Mouse (Mus musculus) small intestine, adult 2 months (tissue): ENCODE measurements around the gene Lyplal1. TPM values are rescaled to one million over a fixed set of nuclear protein-coding genes. Genes with fewer than 3 reads are reported as not detected.

Experiments
- H3K27ac ChIP-seq: fragments of 200-500 bp; 2 replicates; pipeline ENCODE4 v1.5.1; 2012; ENCODE audit warnings: low read depth, low read length, control low read depth, inconsistent platforms; ENCODE audit not compliant: insufficient read depth
- H3K27me3 ChIP-seq: fragments of 200-500 bp; 2 replicates; pipeline ENCODE4 v1.6.1; 2012; ENCODE audit warnings: mild to moderate bottlenecking, moderate library complexity, low read length, inconsistent platforms; ENCODE audit not compliant: control insufficient read depth, insufficient read depth
- H3K36me3 ChIP-seq: fragments of 200-500 bp; 2 replicates; pipeline ENCODE4 v1.6.1; 2012; ENCODE audit warnings: mild to moderate bottlenecking, low read length, control low read depth, inconsistent platforms; ENCODE audit not compliant: control insufficient read depth, insufficient read depth
- H3K4me1 ChIP-seq: fragments of 200-500 bp; 2 replicates; pipeline ENCODE4 v1.6.1; 2012; ENCODE audit warnings: low read length, inconsistent platforms, mixed read lengths; ENCODE audit not compliant: control insufficient read depth, insufficient read depth, insufficient read length
- H3K4me3 ChIP-seq: fragments of 200-500 bp; 2 replicates; pipeline ENCODE4 v1.5.1; 2012; ENCODE audit warnings: low read depth, mild to moderate bottlenecking, control low read depth, inconsistent platforms, low read length, moderate library complexity
- CTCF ChIP-seq: fragments of 200-500 bp; IDR thresholded peaks from 2 replicates; pipeline ENCODE4 v1.5.1; 2012; ENCODE audit warnings: low read depth, mild to moderate bottlenecking, control low read depth, inconsistent platforms, low read length, moderate library complexity, mixed read lengths; ENCODE audit not compliant: insufficient replicate concordance, insufficient read length; ENCODE audit errors: extremely low read depth
- POLR2A ChIP-seq: fragments of 200-500 bp; IDR thresholded peaks from 2 replicates; pipeline ENCODE4 v1.6.1; 2012; ENCODE audit warnings: low read depth, mild to moderate bottlenecking, control low read depth, inconsistent platforms, low read length, moderate library complexity
- WGBS: fragments of 180-500 bp; shearing (Covaris S2); methylation state at CpG from one replicate; pipeline ENCODE4 v1.1.7; 2018; 5-methylcytosine and 5-hydroxymethylcytosine counted together
- polyA plus RNA-seq: library from polyadenylated mRNA; depleted of rRNA; stranded (reverse); fragments of >200 nt; gene quantifications from 2 replicates; pipeline ENCODE4 v1.2.3, GENCODE M21; 2012; rRNA removed

Gene Lyplal1
- 1.5 and 2.9 TPM in 2 replicates for polyA plus RNA-seq

GRCm38 (mm10) chr1:186116701-186117488 is at the start of gene Lyplal1:
Lyplal1 (minus strand) TSS chr1:186117310.
- Histone ChIP-seq H3K4me1 (peaks cover 3% of the 10 kb centered on the region; the same call in 1 of the 2 replicates), H3K36me3 (no peaks in the 10 kb centered on the region), H3K27ac (no peak within 1 kb of the TSS), H3K27me3 (no peaks in the 10 kb centered on the region), H3K4me3 (peak within 1 kb of the TSS; percentile 92)
- TF ChIP-seq POLR2A (peak; percentile 61; the same call in 1 of the 2 replicates), CTCF (no peak)
- WGBS: 2% methylated on average over 44 of the region's 44 CpGs

GRCm38 (mm10) chr1:186163616-186164015 is 46.5 kb upstream of the Lyplal1 start:
- no peak overlapping the region for H3K4me3 ChIP-seq
- 48% methylated on average over 2 of the region's 2 CpGs for WGBS
- H3K27ac ChIP-seq: no peak overlapping the region
- TF ChIP-seq POLR2A: no peak
- TF ChIP-seq CTCF: no peak
- H3K4me1 ChIP-seq: no peaks in the 10 kb centered on the region
- no peaks in the 10 kb centered on the region for H3K36me3 ChIP-seq
- H3K27me3 ChIP-seq: no peaks in the 10 kb centered on the region

- H3K4me1 ChIP-seq: no peaks in the 10 kb centered on the region
- H3K4me3 ChIP-seq: no peak overlapping the region
- WGBS: 68% methylated on average over 12 of the region's 12 CpGs
- no peaks in the 10 kb centered on the region for H3K36me3 ChIP-seq
- H3K27me3 ChIP-seq: no peaks in the 10 kb centered on the region
- no peak for TF ChIP-seq POLR2A
- TF ChIP-seq CTCF: no peak
- no peak overlapping the region for H3K27ac ChIP-seq
Measured at GRCm38 (mm10) chr1:186163206-186163605, 46.1 kb upstream of the Lyplal1 start.

GRCm38 (mm10) chr1:186150376-186150775 is 33.3 kb upstream of the Lyplal1 start:
- Histone ChIP-seq H3K27me3 (no peaks in the 10 kb centered on the region), H3K4me3 (no peak overlapping the region), H3K4me1 (no peaks in the 10 kb centered on the region), H3K36me3 (no peaks in the 10 kb centered on the region), H3K27ac (no peak overlapping the region)
- 83% methylated on average over 5 of the region's 5 CpGs for WGBS
- TF ChIP-seq POLR2A (no peak), CTCF (no peak)

GRCm38 (mm10) chr1:186145444-186145843 is 28.3 kb upstream of the Lyplal1 start:
- no peak overlapping the region for H3K27ac ChIP-seq
- 19% methylated on average over 6 of the region's 6 CpGs for WGBS
- TF ChIP-seq POLR2A: no peak
- TF ChIP-seq CTCF: no peak
- no peak overlapping the region for H3K4me3 ChIP-seq
- H3K4me1 ChIP-seq: no peaks in the 10 kb centered on the region
- H3K27me3 ChIP-seq: no peaks in the 10 kb centered on the region
- no peaks in the 10 kb centered on the region for H3K36me3 ChIP-seq

- WGBS: 62% methylated on average over 2 of the region's 2 CpGs
- no peak for TF ChIP-seq CTCF
- TF ChIP-seq POLR2A: no peak
Measured at GRCm38 (mm10) chr1:186140191-186140590, 23.1 kb upstream of the Lyplal1 start.

GRCm38 (mm10) chr1:186137873-186138272 is 20.8 kb upstream of the Lyplal1 start:
- WGBS: 74% methylated on average over 12 of the region's 12 CpGs
- Histone ChIP-seq H3K27ac (no peak overlapping the region), H3K4me3 (no peak overlapping the region), H3K36me3 (no peaks in the 10 kb centered on the region), H3K4me1 (no peaks in the 10 kb centered on the region), H3K27me3 (no peaks in the 10 kb centered on the region)
- no peak for TF ChIP-seq POLR2A
- no peak for TF ChIP-seq CTCF

More at GRCm38 (mm10) chr1:186140191-186140590, 23.1 kb upstream of the Lyplal1 start:
- no peak overlapping the region for H3K27ac ChIP-seq
- H3K36me3 ChIP-seq: no peaks in the 10 kb centered on the region
- H3K27me3 ChIP-seq: no peaks in the 10 kb centered on the region
- H3K4me1 ChIP-seq: no peaks in the 10 kb centered on the region
- no peak overlapping the region for H3K4me3 ChIP-seq
